Mouse (Mus musculus): Measurements from ENCODE around the gene Akt2. TPM values are rescaled to one million over a fixed set of nuclear protein-coding genes. Genes with fewer than 3 reads are reported as not detected.

Akt2 gene
- total RNA-seq, 2 experiments from 2014 or later, result 40.2 to 53.8 TPM

DNA sequence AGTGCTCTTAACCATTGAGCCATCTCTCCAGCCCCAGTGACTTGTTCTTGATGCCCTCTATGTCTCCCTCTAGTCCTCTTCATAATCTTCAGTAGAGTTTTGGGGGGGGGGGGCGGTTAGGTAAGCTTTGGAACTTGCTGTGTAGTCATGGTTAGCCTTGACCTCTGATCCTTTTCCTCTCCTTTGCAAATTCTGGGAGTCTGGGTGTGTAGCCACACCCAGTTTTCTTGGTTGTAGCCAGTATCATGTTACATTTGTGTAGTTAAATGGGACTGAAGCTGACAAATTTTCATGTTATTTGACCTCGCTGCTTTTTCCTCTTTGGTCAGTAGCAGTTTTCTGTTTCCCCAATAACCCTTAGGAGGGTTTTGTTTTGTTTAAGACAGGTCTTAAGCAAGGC, 4.5 kb upstream of the Akt2 start:
- ATAC-seq (ENCODE audit: poor library complexity, severe bottlenecking), result no peak

DNA sequence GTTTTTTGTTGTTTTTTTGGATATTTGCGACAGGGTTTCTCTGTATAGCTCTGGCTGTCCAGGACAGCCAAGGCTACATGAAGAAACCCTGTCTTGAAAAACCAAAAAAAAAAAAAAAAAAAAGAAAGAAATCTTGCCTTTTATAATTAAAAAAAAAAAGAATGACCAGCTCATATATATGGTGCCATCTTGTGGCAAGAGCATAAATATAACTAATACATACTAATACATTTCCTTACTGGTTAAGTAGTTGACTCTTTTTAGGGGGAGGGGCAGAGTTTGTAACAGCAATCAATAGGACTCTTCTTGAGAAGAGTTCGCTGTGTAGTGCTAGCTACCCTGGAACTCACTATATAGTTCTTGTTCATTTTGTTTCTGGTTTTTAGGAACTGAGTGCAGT, 3.6 kb upstream of the Akt2 start:
- ATAC-seq (ENCODE audit: poor library complexity, severe bottlenecking), result no peak

DNA sequence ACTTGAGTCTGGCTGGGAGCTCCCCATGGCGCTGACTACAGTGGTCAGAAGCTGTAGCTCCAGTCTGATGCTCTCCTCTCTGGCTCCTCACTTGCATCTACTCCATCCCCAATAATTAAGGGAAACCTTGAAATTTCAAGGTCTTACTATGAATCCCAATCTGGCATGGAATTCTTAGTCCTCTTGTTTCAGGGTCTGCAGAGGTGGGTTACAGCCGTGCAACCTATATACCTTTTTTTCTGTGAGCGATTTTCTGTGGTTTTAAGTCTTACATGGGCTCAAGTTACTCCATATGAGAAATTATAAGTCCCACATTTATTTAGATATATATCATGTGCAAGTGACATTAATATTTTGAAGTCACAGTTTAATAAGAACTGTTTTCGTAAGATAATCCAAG, 1.3 kb upstream of the Akt2 start:
- no peak for ATAC-seq (ENCODE audit: poor library complexity, severe bottlenecking)

DNA sequence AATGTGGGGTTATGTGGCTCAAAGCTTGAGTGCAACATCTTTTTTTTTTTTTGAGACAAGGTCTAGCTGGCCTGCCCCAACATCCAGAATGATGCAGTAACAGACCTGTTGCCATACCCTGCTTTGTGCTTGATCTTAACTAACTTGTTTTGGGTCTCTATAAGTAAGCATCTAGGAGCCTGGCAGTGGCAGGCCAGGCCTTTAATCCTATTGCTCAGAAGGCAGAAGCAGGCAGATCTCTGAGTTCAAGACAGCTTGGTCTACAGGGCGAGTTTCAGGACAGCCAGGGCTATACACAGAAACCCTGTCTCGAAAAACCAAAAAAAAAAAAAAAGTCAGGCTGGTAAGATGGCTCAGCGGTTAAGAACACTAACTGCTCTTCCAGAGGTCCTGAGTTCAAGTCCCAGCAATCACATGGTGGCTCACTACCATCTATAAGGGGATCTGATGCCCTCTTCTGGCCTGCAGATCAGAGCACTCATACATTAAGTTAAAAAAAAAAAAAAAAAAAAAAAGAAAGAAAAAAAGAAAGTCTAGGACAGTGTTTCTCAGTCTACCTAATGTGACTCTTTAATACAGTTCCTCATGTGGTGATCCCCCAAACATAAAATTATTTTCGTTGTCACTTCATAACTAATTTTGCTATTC, 662 bp upstream of the Akt2 start:
- ATAC-seq (ENCODE audit: poor library complexity, severe bottlenecking), result no peak

DNA sequence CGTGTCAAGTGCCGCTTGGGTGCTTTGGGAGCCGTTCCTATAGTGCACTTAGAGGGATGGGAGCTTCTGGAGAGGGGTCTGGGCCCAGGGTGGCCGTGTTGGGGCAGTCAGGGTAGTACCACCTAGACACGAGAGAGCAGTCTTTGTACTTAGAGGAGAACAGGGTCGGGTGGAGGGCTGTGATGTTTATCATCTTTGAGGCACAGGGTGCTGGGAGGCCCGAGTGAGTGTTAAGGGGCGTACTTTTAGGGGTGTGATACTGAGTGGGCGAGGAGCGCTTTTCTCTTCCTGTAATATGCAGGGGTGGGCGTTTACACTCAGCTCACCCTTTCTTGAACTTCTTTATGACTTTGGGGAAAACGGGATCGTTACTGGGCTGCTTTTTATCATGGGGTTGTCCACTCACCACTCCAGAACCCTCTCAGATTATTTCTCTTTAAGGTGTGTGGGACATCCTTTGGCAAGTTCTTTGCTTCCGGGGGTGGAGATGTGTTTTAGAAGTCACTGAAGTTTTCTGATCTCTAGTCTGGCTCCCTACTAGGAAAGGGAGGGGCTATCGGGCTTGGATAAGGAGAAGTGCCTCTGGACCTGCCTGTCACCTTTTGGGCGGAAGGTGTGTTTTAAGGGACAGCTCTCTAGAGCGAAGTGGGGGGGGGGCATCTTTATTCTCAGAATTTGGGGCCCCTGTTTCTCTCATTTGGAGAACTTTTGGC, 1.0 kb downstream of the Akt2 start:
- peak; percentile 47 for ATAC-seq (ENCODE audit: poor library complexity, severe bottlenecking)

DNA sequence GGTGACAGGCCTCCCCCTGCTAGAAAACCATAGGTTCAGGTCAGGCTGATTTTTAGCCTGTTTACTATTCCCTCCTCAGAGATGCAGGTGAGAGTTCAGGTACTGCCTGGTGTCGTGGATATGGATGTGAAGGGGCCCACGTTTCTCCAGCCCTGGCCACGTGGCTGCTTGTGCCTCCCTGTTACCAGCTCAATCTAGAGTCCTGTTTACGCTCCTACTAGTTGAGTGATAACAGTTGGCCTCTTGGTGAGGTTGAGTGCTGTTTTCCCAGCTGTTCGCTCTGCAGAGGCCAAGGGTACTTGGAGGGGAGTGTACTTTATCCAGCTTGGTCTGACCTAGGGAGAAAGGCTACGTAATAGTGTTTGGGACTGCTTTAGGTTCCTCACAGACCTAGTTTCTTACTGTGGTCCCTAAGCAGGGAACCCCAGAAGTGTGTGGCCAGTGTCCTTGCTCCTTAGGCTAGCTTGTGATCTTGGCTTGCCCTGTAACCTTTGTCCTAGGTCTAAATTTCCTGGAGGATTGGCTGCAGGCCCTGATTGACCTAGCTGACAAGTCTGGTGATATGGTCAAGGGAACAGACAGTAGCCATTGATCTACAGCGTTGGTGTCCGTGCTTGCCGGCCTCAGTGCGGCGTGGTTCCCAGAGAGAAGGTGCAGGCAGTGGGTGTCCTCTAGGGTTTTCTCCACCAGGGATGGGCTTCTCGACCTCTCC, 1.7 kb downstream of the Akt2 start:
- no peak for ATAC-seq (ENCODE audit: poor library complexity, severe bottlenecking)

DNA sequence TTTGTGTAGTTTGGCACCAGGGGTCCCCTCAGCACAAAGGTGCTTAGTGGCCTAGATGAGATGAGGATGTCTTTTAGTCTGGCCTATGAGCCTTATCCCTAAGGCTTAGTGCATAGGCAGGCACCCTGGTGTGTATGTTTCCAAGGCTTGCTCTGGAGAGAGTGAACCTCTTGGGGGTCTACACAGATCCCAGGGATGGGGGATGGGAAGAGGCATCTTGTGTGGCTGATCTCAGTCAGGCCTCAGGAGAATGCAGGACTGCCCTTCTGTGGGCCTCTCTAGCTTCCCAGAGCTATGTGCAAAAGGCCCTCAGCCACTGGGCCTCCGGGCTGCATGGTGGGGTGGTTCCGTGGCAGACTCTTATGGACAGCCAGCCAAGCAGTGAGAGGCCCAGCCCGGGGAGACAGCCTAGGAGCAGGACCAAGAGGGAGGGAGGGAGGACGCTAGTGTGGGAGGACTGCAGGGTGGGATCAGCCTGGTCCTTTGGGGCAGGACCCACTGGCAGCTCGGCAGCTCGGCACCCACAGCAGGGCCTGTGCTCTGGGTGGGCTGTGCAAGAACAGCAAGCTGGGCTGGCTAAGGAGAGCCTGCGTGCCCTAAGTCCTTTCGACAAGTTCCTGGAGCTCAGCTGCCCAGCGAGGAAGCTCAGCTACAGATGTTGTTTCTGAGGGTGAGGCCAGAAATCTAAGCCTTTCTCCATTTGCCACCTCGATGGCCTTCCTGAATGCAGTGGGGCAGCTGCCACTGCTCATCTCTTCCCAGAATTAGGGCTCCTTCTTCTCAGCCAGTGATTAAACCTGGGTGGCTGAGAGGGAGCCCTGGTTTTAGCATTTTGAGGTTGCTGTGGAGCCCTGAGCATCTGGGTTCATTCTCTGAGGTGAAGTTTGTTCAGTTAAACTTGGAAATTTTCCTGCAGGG, 5.5 kb downstream of the Akt2 start:
- ATAC-seq (ENCODE audit: poor library complexity, severe bottlenecking), result no peak

DNA sequence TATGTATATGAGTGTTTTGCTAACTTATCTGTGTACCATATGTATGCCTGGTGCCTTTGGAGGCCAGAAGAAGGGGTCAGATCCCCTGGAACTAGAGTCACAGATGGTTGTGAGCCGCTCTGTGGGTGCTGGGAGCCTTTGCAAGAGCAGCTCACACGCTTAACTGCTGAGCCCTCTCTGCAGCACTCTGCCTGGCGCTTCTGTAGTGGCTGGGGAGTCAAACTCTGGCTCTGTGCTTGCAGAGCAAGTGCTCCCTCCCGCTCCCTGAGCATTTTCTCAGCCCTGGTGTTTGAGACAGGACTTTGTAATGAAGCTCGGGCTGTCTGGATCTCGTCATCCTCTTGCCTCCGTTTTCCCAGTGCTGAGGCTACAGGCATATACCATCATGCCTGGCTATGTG, 6.7 kb downstream of the Akt2 start:
- no peak for ATAC-seq (ENCODE audit: poor library complexity, severe bottlenecking)

DNA sequence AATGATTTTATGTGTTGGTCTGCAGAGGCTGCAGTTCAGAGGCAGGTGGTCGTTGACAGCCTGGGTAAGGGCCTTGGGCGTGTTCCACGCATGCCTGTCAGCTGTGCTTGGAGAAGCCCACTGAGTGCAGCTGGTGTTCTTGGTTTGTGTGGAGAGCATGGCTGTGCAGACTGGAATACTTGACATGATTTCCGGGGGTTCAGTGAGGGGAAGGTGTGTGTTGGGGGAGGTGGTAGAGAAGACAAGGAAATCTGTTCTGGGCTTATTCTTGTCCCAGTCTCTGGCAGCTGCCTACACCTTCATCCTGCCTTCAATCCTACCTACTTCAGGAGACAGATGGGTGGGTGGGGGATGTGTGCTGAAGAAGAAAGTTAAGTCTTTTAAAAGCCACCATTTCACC, 10.3 kb downstream of the Akt2 start:
- ATAC-seq (ENCODE audit: poor library complexity, severe bottlenecking), result no peak

DNA sequence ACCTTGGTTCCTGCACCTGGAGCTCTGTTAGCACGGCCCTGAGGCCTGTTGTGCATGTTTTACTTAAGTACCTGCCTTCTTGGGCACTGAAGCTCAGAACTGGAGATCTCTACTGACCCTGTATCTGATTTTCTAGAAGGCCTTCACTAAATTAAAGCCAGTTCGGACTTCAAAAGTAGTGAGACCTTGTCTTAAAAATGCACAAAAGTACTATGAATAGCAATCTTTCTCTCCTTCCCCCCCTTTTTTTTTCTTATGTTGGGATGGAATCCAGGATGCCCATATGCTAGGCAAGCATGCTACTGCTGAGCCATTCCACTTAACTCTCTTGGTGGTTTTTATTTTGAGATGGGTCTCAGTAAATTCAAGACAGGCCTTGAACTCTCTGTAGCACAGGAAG, 10.8 kb downstream of the Akt2 start:
- ATAC-seq (ENCODE audit: poor library complexity, severe bottlenecking), result no peak

DNA sequence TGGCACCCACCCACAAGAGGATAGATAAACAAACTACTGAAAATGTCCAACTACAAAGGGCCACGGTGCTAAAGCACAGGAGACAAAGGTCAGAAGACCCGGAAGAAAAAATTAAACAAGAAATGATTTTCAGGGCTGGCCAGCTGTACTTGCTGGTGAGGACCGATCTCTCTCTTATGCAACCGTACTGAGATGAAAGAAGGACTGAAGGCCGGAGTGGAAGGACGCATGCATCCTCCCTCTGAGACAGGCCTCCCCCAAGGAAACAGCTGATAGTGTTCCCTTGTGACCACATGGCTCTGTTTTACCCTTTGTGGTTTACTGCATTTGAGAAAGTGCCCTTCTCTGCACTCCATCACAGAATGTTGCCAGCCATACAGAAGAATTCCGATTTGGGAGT, 11.5 kb downstream of the Akt2 start:
- ATAC-seq (ENCODE audit: poor library complexity, severe bottlenecking), result no peak

DNA sequence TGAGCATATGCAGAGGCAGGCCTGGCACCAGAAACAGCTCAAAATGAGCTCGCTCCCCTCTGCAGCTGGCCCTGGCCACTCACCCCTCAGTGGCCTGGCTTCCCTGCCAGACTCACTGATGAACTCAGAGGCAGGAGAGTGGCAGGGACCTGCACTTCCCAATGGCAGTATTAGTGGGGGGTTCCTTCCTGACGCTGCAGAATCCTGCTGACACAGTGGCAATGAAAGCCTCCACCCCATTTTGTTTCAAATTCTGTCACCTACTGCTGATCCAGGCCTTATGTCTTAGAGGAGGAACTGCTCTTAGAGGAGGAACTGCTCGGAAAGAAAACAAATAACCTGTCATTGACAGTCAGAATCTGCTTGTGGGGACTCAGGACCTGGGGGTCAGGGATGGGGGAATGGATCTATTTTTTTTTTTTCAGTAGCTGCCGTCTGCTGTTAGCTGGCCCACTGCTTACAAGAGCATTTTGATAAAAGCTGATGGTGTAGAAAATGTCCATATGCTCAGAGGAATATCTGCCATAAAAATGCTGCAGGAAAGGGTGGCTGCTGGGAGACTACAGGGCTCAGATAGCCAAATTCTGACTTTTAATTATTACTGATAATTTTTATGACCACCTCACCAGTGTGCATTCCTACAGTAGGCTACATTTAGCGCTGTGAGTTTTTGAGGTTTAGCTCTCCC, 13.5 kb downstream of the Akt2 start:
- ATAC-seq (ENCODE audit: poor library complexity, severe bottlenecking), result peak; percentile 33; the same call in 1 of the 2 replicates

DNA sequence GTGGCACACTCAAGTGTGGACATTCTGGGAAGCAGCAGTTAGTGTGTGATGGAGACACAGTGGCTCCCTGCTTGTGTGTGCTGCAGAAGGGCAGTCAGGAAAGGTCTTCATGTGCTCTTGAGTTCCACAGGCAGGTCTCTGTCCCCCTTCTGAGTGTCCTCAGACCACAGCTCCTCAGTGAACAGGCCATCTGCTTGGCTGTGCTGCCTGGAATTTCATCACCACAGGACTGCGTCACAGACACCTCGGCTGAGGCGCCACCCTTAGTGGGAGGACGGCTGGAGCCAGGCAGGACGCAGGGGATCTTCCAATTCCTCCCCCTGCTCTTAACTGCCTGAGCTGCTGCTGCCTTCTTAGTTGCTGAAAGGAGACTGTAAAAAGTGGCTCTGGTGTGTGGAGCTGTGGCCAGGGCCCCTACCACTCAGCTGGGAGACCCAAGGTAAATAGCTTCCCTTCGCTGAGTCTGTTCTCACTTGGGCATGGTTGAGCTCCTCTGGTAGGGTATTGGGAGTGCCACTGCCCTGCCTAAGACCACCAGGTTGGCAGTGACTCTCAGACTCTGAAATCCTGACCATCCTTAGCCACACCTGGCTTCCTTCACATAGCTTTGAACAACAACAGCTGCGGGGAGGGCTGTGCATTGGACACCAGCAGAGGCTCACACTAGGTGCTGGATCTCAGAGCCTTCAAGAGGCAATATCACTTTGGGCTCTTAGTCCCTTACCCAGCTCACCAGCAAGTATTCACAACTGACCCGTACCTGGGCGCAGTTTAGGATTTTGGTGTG, 14.3 kb downstream of the Akt2 start:
- peak; percentile 62 for ATAC-seq (ENCODE audit: poor library complexity, severe bottlenecking)

DNA sequence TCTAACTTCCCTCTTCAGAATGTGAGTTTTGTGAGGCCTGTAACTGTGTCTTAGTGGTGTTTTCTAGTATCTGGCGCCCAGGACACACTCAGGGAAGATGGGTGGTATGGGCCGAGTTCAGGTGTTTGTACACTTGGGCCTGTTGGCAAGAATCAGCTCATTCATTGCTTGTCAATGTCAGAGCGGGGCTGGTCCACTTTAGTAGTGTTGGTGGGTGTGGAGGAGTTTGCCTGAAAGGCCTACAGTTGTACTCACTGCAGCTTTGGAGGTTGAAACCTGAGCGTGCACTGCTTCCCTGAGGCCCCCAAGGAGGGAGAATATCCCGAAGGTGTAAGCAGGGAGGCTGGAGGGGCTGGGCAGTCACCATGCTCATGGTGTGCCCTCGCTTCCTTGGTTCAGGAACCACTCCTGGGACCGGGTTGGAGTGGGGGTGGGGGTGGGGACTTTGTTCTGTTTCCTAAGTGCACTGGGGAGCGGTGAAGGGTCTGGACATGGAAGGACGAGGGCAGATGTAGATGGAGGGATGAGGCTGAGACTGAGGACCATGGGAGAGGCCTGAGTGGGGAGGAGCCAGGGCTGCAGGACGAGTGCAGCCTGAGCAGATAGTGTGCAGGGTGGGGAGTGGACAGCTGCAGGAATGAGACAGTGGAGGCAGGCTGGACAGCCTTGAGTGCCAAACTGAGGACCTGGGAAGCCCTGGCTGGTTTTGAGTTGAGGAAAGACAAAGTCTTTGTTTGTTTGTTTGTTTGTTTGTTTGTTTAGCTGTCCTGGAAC, 15.3 kb downstream of the Akt2 start:
- ATAC-seq (ENCODE audit: poor library complexity, severe bottlenecking), result no peak

DNA sequence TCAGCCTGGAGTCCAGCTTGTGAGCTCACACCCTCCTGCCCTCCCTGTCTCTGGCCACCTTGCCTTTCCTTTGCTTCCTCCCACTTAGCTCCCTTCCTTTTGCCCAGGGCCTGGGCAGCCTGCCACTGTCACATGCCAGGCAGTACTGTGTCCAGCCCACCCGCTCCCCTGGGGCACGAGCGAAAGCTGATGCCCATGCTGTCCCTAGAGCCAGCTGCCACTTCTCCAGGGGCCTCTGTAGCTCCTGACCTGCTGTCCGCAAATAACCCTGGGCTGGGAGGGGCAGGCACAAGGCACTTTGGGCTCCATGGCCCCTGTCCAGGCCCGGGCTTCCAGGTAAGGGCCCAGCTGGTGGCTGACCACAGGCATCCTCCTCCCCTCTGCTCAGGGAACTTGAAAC, 16.2 kb downstream of the Akt2 start:
- ATAC-seq (ENCODE audit: poor library complexity, severe bottlenecking), result 0 out of 2 replicates have a peak, but pooled peaks have one; percentile 11

DNA sequence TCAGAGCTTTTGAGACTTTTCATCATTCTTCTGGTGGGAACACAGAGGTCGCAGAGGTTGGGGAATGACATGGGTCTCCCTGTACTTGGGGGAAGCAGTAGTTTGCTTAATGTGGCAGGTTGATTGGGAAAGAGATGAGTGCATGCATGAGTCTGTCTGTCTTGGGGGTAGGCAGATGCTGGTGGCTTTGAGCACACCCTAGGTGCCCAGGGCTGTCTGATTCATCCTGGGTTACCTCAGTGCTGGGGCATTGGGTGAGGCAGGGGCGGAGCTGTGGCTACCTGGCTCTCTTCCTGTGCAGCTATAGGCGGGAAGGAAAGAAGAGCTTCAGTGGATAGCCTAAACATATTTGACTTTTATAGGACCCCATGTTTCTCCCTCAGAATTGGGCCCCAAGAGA, 16.8 kb downstream of the Akt2 start:
- ATAC-seq (ENCODE audit: poor library complexity, severe bottlenecking), result peak; percentile 29

DNA sequence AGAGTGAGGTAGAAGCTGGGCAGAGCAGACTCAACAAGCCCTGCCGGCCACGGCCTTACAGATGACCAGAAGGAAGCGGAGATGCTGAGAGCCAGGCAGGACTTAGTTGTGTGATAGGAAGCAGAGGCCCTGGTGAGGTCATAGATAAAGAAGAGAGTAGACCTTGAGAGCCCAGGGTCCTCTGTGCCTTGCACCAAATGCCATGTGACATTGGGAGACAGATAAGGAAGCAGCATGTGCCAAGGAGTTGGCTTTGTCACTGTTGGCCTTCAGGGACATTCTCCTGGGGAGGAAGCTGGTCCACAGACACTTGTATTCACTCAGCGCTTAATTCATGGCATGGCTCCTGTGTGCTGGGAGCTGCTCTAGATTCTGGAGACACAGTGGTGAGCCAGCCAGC, 17.9 kb downstream of the Akt2 start:
- no peak for ATAC-seq (ENCODE audit: poor library complexity, severe bottlenecking)

DNA sequence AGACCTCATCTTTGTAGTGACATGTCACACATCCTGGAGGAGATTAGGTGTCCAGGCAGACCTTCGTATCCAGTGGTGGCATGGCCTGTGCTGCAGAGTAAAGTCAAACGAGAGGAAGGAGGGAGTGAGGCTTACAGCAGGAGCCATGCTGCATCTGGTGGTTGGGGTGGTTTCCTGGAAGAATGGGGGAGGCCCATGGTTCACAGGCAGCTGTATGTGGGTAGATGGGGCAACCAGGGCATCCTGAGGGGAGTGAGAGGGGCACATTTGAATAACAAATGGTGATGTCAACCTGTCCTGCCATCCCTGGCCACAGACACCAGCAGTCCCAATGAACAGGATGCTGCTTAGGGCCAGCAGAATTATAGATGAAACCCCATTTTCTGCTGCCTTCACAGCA, 18.3 kb downstream of the Akt2 start:
- no peak for ATAC-seq (ENCODE audit: poor library complexity, severe bottlenecking)

DNA sequence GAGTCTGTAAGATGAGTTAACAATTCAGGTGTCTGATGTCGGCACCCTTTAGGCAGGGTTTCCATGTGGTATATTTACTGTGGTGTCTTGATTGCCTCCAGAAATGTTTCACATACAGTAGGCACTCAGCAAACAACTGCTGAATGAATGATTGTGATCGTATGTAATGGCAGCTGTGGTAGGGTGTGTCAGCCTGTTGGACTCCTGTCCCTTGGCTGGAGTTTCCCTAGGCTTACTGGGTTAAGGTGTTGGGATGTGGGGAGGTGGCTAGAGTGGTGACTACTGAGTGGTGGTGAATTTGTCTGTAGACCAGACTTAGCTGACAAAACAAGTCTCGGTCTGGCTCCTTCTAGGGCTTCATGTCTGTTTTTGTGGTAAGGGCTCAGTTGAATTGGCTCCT, 19.0 kb downstream of the Akt2 start:
- no peak for ATAC-seq (ENCODE audit: poor library complexity, severe bottlenecking)
